Mouse (Mus musculus) testis, adult 2 months (tissue): ENCODE results near the gene Gm21994.
"Not testable (repeated sequence)": the region's sequence is repeated elsewhere in the genome, so short reads cannot be mapped to it uniquely, and the experiment has no call there.

Experiments
- CTCF ChIP-seq: fragments of 200-500 bp; IDR thresholded peaks from 2 replicates; pipeline ENCODE4 v1.5.1; 2012; ENCODE audit warnings: low read depth, mild to moderate bottlenecking, inconsistent platforms, low read length, moderate library complexity; ENCODE audit not compliant: control insufficient read depth, insufficient read depth, insufficient replicate concordance
- POLR2A ChIP-seq: fragments of 200-500 bp; IDR thresholded peaks from 2 replicates; pipeline ENCODE4 v1.6.1; 2012; ENCODE audit warnings: low read depth, mild to moderate bottlenecking, inconsistent platforms, low read length, moderate library complexity; ENCODE audit not compliant: control insufficient read depth

DNA sequence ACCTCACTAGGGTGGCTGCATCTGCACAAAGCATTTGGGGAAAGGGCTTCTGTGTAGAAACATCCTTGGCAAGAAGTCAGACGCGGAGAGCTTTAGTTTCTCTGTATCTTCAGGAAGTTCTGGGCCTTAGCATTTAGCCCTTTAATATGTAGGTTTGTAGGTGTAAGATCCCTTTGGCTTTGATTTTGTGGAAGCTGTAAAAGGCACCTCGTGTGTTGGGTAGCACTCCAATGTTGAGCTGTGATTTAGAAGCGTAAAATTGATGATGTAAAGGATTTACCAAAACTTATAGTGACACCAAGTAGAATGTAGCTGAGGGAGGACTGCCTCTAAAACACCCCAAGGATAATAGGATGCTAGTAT, 37.0 kb downstream of the Gm21994 start:
- not testable (repeated sequence) for TF ChIP-seq CTCF, POLR2A
